Mouse (Mus musculus) heart, postnatal 25 days (tissue): ENCODE measurements around the gene Mettl27. TPM values are rescaled to one million over a fixed set of nuclear protein-coding genes. Genes with fewer than 3 reads are reported as not detected.

Experiments used
- DNase-seq: peaks from one replicate; pipeline ENCODE4 v3.0.0; 2022; ENCODE audit warnings: low spot score
- intact Hi-C: fragments of 180-260 bp; cut with DNase I; formaldehyde crosslinking; loops from one replicate; pipeline ENCODE4 v1.15.1; 2025
- total RNA-seq, 2 experiments: library from RNA; stranded (reverse); gene quantifications; 2 replicates each; pipeline ENCODE4 v1.2.3; 2021

Mettl27 gene
- 1 to 10 TPM; 5.0 to 5.6 TPM for total RNA-seq

DNA sequence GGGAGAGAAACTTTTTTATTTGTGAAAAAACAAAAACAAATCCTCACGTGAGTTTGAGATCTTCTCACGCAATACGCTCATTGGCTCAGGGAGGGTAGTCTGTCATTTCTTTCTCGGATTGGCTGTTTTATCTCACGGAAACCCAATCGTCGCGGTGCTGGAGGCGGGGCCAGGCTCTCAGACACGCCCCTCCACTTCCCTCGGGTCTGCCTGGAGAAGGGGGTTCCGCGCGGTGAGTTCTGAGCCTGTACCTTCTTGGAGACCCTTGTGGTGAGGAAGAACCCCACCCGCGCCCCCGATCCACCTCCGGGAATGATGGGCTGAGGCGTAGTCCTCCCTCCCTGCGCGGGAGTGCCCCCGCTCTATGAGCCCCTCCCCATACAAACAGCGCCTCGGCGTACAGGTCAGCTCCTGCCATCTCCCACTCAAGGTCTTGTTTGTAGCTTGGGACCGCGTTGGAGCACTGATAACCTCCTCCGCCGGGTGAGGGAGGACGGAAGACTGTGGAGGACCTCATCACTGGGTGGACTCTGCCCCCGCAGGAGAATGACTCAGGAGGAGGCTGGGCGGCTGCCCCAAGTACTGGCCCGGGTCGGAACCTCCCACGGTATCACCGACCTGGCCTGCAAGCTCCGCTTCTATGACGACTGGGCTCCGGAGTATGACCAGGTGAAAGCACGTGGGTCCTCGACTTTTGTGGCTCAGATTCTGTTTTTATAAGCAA lies at the start of gene Mettl27:
TSS of gene Mettl27 (plus strand) at position 190 of the 724 bp plus-strand sequence.
- intact Hi-C loops: loop anchor here (1.0 kb wide), 1 partner anchor 33 kb away; no protein-coding TSS in a partner anchor

DNA sequence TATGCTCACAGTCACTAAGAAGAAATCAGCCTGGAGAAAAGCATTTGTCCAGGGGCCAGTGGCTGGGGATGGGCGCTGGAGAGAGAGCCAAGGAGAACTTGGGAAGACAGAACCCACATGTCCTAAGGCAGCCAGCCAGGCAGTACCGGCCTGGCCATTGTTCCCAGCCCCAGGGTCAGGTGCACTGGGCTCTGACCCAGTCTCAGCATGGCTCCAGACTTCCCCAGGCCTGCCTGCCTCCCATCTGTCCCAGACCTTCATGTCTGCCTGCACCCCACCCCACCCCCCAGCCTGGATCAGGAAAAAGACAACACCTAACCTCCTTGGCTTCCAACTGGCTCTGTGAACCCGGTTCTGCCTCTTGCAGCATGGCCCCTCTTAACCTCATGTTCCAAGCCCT lies 49.1 kb upstream of the Mettl27 start:
- intact Hi-C loops: no loop called here
- DNase-seq: peak; percentile 47

More for the DNA sequence above, at the start of gene Mettl27:
- peak; percentile 80 for DNase-seq

DNA sequence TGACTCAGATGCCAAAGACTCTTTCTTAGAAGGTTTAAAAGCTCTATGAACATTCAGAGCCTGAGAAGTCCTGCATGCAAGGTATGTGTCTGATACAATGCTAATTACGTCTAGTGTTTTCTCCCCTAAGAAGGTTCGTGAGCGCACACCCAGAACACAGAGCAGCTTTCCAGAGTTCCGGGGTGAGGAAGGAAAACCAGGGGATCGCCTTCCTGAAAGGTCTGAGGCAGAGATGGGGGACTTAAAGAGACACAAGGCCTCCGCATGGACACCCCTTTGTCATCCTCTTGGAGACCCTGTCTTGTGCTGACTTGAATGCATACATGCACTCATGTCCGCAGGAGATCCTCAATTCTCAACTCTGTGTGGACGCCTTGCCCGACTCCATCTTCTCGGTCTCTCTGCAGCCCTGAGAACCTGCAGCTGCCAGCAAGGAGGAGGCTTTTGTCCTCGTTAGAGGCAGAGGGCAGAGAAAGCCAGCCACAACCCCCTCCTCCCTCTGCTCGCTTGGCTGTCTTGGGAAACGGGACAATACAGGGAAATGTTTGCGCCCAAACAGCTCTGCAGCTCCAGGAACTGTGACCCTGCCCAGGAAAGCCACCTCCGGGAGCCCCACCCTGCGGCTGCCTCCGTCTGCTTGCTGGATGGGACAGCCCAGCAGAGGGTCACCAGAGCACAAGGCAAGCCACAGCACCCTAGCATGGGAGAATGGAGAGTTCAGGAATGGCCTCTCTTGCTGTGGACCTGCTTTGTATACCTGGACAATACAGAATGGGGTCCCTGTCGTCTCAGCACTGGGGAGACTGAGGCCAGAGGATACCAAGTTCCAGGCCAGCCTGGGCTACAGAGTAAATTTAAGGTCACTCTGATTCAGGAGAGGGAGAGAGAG lies 44.5 kb upstream of the Mettl27 start:
- DNase-seq: peak; percentile 83
- intact Hi-C loops: no loop called here

DNA sequence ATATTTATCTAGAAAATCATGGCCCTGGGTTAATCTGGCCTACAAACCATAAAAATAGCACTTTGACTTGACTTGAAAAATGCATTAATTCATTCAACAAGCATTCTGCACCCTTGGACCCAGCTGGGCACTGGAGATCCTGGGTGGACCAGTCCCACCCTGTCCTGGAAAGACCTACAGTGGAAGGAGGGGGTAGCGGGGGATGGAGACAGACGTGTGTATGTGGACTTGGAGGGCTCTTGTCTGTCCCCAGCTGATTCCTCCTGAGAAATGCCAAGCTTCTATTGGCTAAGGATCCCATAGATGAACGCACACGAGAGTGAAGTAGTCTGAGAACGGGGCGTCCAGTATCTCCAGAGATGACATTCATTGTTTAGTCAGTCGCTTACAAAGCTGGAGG lies 43.7 kb upstream of the Mettl27 start:
- DNase-seq: no peak

DNA sequence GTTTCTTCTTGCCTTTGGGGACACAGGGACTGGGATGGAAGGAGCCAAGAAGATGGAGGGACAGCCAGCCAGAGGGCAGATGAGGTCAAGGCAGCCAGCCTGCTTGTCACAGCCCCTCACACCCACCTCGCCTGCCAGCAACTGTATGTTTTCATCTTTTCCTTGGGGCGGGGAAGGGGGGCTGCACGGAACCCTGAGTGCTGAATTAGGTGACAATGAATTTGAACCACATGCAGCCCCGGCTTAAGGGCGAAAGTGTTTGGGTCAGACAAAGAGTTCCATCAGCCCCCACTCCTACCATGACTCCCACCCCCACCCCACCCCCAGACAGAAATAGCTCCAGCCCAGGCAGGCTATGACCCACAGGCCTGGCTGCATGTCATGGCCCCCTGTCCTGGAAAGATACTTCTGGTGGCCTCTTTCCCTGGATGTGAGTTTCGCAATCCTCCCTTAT lies 41.5 kb upstream of the Mettl27 start:
- DNase-seq: no peak
- intact Hi-C loops: no loop called here

More for the DNA sequence above, 43.7 kb upstream of the Mettl27 start:
- intact Hi-C loops: no loop called here

DNA sequence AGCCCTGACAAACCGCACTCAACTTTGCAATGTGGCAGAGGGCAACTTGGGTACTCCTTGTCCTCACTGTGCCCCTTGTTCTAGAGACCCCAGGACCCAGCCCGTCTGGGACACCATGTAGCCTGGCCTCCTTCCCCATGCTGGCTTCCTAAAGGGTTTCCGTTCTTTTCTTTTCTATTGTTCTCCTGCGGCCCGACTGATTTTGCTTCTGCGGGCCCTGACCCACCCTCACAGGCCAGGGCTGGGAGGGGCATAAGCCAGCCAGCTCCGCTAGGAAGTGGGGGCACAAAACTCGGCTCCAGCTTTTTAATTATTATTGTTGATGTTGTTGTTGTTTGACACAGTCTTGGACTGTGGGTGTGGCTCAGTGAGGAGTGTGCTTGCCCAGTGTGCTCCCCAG lies 40.6 kb upstream of the Mettl27 start:
- intact Hi-C loops: no loop called here
- DNase-seq: peak; percentile 55

DNA sequence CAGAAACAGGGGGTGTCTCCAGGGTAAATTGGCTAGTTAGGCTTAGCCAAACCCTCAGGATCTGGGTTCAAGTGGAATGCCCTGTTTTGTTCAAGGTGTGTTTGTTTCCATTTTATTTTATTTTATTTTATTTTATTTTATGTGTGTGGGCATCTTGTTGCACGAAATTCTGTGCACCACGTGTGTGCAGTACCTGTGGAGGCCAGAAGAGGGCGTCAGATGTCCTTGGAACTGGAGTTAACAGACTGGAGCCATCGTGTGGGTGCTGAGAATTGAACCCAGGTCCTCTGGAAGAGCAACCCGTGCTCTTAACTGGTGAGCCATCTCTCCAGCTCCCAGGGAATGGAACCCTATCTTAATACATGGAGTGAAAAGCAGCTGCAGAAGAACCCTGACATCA lies 39.5 kb upstream of the Mettl27 start:
- intact Hi-C loops: no loop called here

DNA sequence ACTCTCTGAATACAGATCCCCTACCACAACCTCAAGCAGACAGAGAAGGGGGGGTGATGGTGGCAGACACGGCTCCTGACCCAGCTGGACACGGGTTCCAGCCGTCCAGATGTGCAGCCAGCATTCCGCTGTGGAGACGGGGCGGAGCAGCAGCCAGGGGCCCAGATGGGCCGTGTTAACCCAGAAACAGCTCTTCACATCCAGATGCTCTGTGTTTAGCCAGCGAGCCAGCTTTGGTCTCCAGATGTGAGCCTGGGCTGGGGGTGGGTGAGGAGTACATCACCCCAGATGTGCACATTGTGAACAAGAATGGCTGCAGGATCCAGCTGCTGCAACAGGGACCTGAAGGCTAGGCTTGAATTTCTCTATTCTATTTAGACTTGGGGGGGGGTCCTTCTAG lies 36.9 kb upstream of the Mettl27 start:
- intact Hi-C loops: no loop called here
- peak; percentile 56 for DNase-seq

More for the DNA sequence above, 39.5 kb upstream of the Mettl27 start:
- no peak for DNase-seq

DNA sequence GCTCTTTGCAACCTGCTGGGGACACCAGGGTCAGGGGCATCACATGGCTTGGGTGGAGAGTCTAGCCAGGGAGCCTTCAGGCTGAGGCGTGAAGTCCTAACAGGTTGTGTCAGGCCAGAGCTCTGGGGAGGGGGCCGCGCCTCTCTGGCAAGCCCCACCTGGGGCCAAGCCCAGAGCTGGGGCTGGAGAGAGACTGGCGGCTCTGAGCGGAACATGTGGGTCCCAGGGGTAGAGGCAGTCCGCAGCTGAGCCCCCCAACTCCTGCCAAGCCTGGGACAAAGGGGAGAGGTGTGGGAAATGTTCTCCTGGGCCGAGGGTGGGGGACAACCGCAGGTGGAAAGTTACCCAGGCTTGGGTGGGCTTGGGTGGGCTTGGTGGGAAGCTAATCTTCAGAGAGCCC lies 35.2 kb upstream of the Mettl27 start:
- no peak for DNase-seq
- intact Hi-C loops: no loop called here

DNA sequence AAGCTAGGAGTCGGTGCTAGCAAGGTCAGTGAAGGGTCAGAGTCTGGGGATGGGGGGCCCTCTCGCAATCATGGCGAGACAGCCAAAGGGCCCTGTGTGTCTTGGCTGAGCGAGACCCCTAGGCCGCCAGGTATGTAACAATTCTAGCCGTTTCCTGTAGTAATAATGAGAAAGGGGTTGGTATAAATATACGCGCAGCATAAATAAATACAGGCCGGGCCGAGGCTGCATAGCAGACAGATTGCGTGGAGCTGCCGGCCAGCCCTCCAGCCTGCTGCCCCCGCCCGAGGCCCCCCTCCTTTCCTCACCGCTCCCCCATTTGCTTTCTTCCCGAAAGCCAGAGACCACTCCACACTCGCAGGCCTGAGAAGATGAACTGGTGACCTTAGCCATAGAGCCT lies 34.6 kb upstream of the Mettl27 start:
- no peak for DNase-seq
- intact Hi-C loops: no loop called here

DNA sequence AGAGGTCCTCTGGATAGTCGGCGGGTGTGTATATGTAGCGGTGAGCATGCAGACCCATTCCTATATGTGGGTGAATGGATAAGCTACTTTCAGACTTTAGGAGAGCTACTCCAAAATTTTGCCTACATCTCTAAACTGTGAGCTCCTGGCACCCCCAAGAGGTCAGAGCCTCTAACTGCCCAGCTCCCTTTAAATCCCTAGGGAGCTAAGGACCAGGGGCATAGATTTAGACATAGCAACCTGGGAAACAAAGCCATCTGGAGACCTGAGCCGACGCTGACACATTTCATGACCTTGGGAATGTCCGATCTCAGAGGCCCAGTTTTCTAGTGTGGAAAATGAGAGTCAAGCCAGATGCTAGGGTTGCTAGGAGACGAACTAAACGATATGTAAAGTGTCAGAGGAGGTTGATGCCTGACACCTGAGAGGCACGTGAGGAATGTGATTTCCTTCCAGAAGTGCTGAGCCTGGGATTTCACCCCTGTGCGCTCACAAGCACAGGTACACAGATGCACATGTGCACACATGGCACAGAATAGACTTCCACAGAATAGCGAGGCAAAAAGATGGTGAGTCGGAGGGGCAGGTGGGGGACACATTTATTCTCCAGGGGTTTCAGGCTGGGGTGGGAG lies 31.0 kb upstream of the Mettl27 start:
- intact Hi-C loops: loop anchor here (1.0 to 5.0 kb wide), 4 partner anchors 153 to 406 kb away; no protein-coding TSS in a partner anchor
- peak; percentile 32 for DNase-seq

DNA sequence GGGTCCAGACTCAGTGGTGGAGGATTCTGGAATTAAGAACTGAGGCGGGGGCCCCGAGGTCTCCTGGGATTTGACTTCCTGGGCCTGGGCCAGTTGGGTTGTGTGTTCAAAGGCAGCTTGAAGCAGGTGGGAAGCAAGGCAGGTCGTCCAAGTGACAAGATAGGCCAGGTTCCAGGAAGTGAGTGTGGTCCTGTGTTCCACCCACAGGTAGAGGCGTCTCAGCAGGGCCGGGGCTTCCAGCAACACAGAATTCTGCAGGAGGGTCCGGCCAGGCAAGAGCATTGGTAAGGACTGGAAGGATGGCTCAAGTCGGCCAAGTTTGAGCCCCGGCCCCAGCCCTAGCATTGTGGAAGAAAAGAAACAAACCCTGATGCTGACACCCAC lies 30.5 kb upstream of the Mettl27 start:
- DNase-seq: no peak
- intact Hi-C loops: loop anchor here (1.0 to 5.0 kb wide), 4 partner anchors 153 to 407 kb away; no protein-coding TSS in a partner anchor

DNA sequence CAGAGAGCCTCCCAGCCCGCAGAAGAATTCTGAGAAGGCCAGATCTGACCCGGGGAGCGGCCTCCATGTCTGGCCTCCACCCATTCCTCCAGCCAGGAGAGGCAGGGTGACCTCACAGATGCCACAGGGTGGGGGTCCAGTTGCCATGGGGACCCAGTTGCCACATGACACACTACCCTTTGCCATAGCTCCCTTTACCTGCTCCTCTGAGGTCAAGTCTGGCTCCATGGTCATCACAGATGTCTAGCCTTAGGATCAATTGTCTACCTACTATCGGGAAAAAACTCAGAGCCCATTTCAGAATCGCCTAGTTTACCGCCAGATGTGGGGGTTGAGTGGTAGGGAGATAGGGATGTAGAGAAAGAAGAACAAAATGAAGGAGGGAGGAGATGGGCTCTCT lies 25.5 kb upstream of the Mettl27 start, which contains the start of gene Tmem270:
TSS of gene Tmem270 (minus strand) at position 101 of the 400 bp plus-strand sequence.
- intact Hi-C loops: loop anchor here (1.0 kb wide), 1 partner anchor 59 kb away; no protein-coding TSS in a partner anchor
- DNase-seq: no peak

DNA sequence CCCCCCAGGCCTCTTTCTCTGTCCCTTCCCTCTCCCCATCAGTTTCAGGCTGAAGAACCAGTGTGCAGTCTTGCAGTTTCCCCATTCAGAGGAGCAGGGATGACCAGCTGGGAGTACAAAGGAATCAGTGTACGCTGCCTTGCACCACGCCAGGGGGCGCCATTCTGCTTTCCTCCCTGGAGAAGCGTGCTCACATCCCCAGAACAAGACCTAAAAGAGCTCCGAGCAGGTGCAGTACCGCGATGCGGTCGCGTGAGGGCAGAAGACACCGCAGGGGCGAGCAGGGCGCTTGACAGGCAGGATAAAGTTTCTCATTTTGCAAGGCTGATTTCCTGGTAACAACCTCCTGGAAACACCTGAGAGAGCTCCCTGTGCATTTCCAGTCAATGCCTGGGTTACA lies 25.0 kb upstream of the Mettl27 start:
- intact Hi-C loops: loop anchor here (1.0 kb wide), 1 partner anchor 58 kb away; no protein-coding TSS in a partner anchor
- DNase-seq: peak; percentile 71

DNA sequence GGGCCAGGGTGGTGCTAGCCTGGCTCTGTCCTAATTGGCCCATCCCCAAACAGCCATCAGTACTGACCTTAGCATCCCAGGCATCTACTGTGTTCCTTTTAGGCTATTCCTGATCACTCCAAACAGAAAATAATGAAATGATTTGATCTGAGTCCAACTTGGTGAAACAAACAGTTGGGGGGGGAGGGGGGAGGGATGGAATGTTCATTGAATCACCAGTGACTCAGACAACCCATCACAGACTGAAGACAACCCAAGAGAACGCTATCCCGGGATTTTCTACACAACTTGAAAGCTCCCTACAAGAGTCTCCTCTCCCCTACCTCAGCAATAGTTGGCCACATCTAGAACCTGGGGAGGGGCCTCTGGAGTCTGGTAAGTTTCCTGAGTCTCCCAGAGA lies 20.3 kb upstream of the Mettl27 start:
- no peak for DNase-seq
- intact Hi-C loops: no loop called here

DNA sequence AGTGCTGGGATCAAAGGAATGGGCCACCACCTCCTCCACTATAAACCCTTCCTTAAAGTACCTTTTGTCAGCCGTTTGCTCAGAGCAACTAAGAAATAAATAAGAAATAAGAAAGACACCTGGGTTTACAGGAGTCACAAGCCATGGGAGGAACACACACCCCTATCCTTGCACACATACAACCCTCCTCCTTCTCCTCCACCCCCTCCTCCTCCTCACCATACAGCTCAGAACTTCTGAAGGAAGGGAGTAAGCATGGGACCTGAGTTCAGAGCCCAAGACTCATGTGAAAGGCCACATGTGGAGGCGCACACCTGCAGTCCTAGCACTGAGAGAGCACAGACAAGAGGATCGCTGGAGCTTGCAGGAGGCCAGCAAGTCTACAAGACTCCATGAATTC lies 18.8 kb upstream of the Mettl27 start:
- intact Hi-C loops: no loop called here
- no peak for DNase-seq

DNA sequence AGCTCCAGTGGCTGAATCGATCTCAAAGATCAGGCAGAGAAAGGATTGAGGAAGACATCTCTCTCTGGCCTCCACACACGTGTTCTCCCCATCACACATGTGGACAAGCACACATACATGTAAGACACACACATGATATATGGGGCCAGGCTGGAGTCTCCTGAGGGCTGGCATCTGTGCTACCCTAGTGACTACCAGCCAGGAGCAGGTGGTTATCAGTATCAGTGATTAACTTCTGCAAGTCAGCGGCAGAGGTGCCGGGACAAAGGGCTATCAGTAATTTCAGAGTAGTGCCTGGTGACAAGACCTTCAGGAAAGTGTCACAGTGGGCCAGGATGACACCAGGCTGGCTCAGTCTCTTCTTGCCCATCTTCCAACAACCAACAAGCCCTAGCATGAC lies 18.4 kb upstream of the Mettl27 start:
- intact Hi-C loops: no loop called here
- no peak for DNase-seq

DNA sequence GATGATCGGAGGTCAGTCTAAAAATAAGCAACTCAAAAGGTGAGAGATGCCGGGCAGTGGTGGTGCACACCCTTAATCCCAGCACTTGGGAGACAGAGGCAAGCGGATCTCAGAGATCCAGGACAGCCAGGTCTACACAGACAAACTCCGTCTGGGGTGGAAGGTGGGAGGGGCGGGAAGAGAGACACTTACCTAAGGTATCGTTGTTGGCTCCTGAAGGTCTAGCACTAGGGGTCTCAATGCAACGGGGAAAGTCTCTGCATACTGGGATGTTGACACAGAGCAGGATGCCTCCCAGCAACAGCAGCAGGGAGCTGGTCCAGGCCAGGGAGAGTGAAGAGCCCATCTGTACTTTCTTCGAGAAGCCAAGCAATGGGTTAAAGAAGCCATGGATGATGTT lies 17.7 kb upstream of the Mettl27 start:
- DNase-seq: no peak
- intact Hi-C loops: no loop called here

DNA sequence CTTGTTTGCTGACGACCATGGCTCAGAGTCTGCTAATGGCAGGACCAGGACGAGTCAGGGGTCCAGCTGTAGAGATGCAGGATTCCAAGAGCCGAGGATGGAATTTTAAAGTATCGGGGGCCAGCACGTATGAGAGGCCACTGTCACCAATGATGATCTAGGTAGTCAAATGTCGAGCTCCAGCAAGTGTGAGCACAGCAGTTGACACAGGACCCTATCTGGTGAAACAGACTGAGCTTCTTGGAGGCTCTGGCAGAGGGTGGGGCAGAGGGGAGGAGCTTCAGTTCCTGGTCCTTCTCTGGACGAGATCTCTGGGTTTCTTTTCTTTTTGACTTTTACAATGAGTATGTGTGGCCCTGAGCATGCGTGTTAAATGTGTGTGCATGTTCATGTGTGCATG lies 16.9 kb upstream of the Mettl27 start, which contains the start of gene Cldn13:
TSS of gene Cldn13 (minus strand) at position 216 of the 400 bp plus-strand sequence.
- intact Hi-C loops: no loop called here
- no peak for DNase-seq
